Mouse (Mus musculus) stomach, embryonic 16.5 days (tissue): Measurements from ENCODE around the gene Zfp651. TPM values are rescaled to one million over a fixed set of nuclear protein-coding genes. Genes with fewer than 3 reads are reported as not detected.

Source experiments
- ATAC-seq: fragments of 200-750 bp; cut with Nextera tagmentation; 2 replicates; pipeline ENCODE4 v1.8.0; 2017; ENCODE audit warnings: moderate number of reproducible peaks, moderate TSS enrichment; ENCODE audit not compliant: insufficient read depth, low FRiP score
- H3K27ac ChIP-seq: fragments of 300-500 bp; sonication (generic); 2 replicates; pipeline ENCODE4 v1.5.1; 2014; ENCODE audit warnings: low read length
- H3K27me3 ChIP-seq: fragments of 300-500 bp; sonication (generic); 2 replicates; pipeline ENCODE4 v1.6.1; 2014; ENCODE audit warnings: low read length, control low read depth, mixed read lengths; ENCODE audit not compliant: control insufficient read depth, insufficient read depth
- H3K36me3 ChIP-seq: fragments of 300-500 bp; sonication (generic); 2 replicates; pipeline ENCODE4 v1.6.1; 2014; ENCODE audit warnings: low read length; ENCODE audit not compliant: control insufficient read depth, insufficient read depth
- H3K4me1 ChIP-seq: fragments of 300-500 bp; sonication (generic); 2 replicates; pipeline ENCODE4 v1.6.1; 2014; ENCODE audit warnings: low read length, control low read depth, mixed read lengths; ENCODE audit not compliant: control insufficient read depth, insufficient read depth
- H3K4me2 ChIP-seq: fragments of 300-500 bp; sonication (generic); 2 replicates; pipeline ENCODE4 v1.6.1; 2014; ENCODE audit warnings: low read depth, low read length, mixed read lengths
- H3K4me3 ChIP-seq: fragments of 300-500 bp; sonication (generic); replicated peaks from 2 replicates; pipeline ENCODE4 v1.5.1; 2014; ENCODE audit warnings: mild to moderate bottlenecking, low read length
- H3K9ac ChIP-seq: fragments of 300-500 bp; sonication (generic); 2 replicates; pipeline ENCODE4 v1.6.1; 2014; ENCODE audit warnings: low read length
- H3K9me3 ChIP-seq: fragments of 300-500 bp; sonication (generic); replicated peaks from 2 replicates; pipeline ENCODE4 v1.6.1; 2016; ENCODE audit warnings: low read length, control low read depth; ENCODE audit not compliant: control insufficient read depth
- WGBS: fragments of 180-500 bp; shearing (Covaris S2); extraction: QIAGEN DNeasy Blood & Tissue Kit; methylation state at CpG from one replicate; pipeline ENCODE4 v1.1.7; 2014; 5-methylcytosine and 5-hydroxymethylcytosine counted together
- polyA plus RNA-seq: library from polyadenylated mRNA; unstranded; fragments of >200 nt; fragmentation: Nextera tagmentation; extraction: Ambion mirVana; gene quantifications from 2 replicates; pipeline ENCODE4 v1.2.1, GENCODE M21; 2015

Gene Zfp651
- polyA plus RNA-seq, 1 experiment from 2014 or later: 8.0 TPM

DNA sequence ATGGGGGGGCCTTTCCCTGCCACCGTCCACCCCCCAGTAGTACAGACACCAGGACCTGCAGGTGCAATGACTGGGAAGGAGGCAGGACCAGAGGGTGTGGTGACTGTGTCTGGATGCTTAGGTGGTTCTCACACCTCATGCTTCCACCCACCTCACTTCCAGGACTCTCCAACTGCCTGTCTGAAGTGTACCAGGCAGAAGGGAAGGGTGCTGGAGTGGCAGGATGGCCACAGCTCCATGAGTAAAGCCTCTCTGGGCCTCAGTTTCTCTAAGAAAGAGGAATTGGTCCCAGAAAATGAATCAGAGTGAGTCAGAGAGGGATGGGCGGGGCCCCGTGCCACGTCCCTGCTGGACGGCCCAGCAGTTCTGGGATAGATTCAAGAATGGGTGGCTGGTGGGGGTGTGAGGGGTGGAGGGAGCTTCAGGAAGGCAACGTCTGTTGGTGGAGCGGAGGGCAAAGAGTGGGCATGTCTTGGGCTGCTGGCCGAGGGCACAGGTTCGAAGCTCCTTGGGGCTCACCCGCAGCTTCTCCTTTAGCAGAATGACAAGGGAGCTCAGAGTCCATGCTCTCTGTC, 2.0 kb downstream of the Zfp651 start:
- 53% methylated on average over 10 of the region's 10 CpGs for WGBS
- Histone ChIP-seq H3K9ac (peak overlapping the region; percentile 96), H3K9me3 (no peaks in the 10 kb centered on the region), H3K4me3 (peak overlapping the region; percentile 87), H3K36me3 (peaks cover 13% of the 10 kb centered on the region), H3K4me1 (peaks cover 19% of the 10 kb centered on the region), H3K4me2 (peak overlapping the region; percentile 89), H3K27me3 (no peaks in the 10 kb centered on the region), H3K27ac (peak overlapping the region; percentile 90)
- no peak for ATAC-seq

DNA sequence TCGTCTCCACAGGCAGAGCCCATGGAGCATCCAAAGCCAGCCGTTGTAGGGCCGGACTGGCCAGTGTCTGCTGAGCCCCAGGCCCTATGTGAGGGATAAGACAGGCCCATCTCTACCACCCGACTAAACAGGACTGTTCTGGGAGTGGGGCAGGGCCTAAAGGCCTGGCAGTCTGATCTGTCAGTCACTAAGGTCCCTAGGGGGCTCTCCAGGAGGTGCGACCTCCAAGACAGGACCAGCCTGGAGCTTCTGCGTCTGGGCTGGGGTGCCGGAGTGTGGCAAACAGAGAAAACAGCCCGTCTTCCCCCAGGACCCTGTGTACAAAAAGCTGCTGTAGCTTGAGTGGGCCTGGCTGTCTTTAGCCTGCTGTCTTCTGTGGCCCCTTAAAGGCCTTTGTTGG, 2.7 kb downstream of the Zfp651 start:
- Histone ChIP-seq H3K4me1 (peaks cover 19% of the 10 kb centered on the region), H3K9me3 (no peaks in the 10 kb centered on the region), H3K27ac (no peak overlapping the region), H3K9ac (no peak overlapping the region), H3K4me3 (no peak overlapping the region), H3K4me2 (0 out of 2 replicates have a peak overlapping the region, but pooled peaks have one; percentile 89), H3K36me3 (peaks cover 11% of the 10 kb centered on the region), H3K27me3 (no peaks in the 10 kb centered on the region)
- WGBS: 71% methylated on average over 8 of the region's 8 CpGs
- ATAC-seq: no peak

DNA sequence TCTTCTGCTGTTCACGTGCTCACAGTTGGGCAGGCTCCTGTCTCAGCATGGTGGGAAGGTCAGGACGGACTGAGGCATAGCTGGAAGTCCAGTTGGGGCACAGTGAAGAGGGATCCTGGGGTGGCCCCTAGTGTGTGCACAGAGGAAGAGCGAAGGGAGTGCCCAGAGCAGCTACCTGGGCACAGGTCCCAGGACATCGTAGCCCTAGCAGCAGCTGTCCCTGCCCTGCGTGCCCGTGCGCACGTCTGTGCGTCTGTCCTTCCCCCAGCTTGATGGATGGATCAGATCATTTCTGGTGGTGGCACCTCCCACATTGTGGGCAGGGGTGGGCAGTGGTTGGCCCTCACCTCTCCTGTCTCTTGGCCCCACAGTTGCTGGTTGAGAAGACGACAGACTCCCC, 3.1 kb downstream of the Zfp651 start:
- no peak overlapping the region for H3K4me2 ChIP-seq
- no peak overlapping the region for H3K9ac ChIP-seq
- no peak overlapping the region for H3K27ac ChIP-seq
- no peak overlapping the region for H3K4me3 ChIP-seq
- H3K9me3 ChIP-seq: no peaks in the 10 kb centered on the region
- no peaks in the 10 kb centered on the region for H3K27me3 ChIP-seq
- peaks cover 13% of the 10 kb centered on the region for H3K36me3 ChIP-seq
- H3K4me1 ChIP-seq: peaks cover 19% of the 10 kb centered on the region
- 85% methylated on average over 10 of the region's 10 CpGs for WGBS
- ATAC-seq: no peak

DNA sequence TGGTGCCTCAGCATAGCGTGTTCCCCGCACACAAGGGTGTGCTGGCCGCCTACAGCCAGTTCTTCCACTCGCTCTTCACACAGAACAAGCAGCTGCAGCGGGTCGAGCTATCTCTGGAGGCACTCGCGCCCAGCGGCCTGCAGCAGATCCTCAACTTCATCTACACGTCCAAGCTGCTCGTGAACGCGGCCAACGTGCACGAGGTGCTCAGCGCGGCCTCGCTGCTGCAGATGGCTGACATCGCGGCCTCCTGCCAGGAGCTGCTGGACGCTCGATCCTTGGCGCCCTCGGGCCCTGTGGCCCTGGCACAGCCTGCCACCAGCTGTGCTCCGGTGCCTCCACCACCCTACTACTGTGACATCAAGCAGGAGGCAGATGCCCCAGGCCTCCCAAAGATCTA, 3.6 kb downstream of the Zfp651 start:
- Histone ChIP-seq H3K27ac (no peak overlapping the region), H3K27me3 (no peaks in the 10 kb centered on the region), H3K9me3 (no peaks in the 10 kb centered on the region), H3K4me1 (peaks cover 19% of the 10 kb centered on the region), H3K36me3 (peaks cover 18% of the 10 kb centered on the region), H3K9ac (no peak overlapping the region), H3K4me3 (no peak overlapping the region), H3K4me2 (no peak overlapping the region)
- no peak for ATAC-seq
- WGBS: 91% methylated on average over 25 of the region's 25 CpGs

DNA sequence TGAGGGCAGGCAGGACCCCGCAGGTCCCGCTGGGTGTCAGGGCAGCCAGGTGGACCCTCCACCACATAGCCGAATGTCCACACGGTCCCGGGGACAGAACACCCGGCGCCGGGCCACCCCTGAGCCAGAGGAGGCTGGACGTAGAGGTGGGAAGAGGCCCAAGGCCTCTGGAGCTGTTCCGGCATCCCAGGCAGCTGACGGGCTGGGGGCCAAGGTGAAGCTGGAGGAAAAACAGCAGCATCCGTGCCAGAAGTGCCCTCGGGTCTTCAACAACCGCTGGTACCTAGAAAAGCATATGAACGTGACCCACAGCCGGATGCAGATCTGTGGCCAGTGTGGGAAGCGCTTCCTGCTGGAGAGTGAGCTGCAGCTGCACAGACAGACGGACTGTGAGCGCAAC, 4.6 kb downstream of the Zfp651 start:
- Histone ChIP-seq H3K27ac (no peak overlapping the region), H3K4me1 (peaks cover 12% of the 10 kb centered on the region), H3K9me3 (no peaks in the 10 kb centered on the region), H3K36me3 (peaks cover 18% of the 10 kb centered on the region), H3K27me3 (no peaks in the 10 kb centered on the region), H3K4me2 (no peak overlapping the region), H3K4me3 (no peak overlapping the region), H3K9ac (no peak overlapping the region)
- WGBS: 86% methylated on average over 19 of the region's 19 CpGs
- no peak for ATAC-seq

DNA sequence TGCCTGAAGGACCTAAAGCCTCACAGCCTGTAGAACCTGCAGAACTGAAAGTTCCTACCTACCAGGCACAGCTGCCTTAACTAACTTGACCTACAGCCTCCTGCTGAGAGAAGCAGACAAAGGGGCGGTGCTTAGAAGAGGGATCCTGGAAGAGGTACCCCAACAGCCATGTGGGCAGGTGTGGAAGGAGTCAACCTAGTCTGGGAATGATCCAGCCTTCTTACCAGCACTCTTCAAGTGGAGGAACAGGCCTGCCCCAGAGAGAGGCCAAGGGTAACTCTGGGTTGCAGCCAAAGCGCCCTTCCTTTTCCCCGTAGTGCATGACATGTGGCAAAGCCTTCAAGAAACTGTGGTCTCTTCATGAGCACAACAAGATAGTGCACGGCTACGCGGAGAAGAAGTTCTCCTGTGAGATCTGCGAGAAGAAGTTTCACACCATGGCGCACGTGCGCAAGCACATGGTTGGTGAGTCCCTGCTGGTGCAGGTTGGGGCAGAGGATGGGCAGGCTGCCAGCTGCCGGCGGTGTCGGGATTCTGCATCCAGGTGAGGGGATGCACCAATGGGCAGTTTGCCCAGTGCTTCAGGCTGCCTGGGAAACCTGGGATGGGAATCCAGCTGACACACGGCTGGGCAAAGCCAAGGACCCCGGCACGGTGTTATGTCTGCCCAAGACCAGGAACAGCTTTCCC, 6.2 kb downstream of the Zfp651 start:
- H3K36me3 ChIP-seq: peaks cover 18% of the 10 kb centered on the region
- ATAC-seq: no peak
- no peaks in the 10 kb centered on the region for H3K9me3 ChIP-seq
- no peaks in the 10 kb centered on the region for H3K27me3 ChIP-seq
- no peak overlapping the region for H3K9ac ChIP-seq
- no peak overlapping the region for H3K4me3 ChIP-seq
- H3K27ac ChIP-seq: no peak overlapping the region
- H3K4me2 ChIP-seq: no peak overlapping the region
- H3K4me1 ChIP-seq: peaks cover 11% of the 10 kb centered on the region
- 85% methylated on average over 16 of the region's 16 CpGs for WGBS

DNA sequence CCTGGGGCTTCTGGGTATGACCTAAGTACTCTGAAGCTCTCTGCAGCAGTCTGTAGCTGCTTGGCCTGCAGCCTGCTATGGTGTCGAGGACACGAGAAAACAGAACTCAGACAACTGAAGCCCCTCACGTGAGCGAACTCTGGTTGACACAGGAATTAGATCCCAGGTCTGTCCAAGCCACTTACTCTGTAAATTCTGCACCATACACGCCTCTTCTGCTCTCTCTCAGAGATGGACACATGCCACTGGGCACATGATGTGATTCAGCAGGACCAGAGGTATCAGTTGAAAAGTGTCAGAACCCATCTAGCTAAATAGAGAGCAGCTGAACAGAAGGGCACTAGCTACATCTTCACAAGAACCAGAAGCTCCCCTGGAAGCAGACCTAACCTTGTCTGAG, 13.3 kb downstream of the Zfp651 start:
- peaks cover 3% of the 10 kb centered on the region; the same call in 1 of the 2 replicates for H3K36me3 ChIP-seq
- peaks cover 17% of the 10 kb centered on the region for H3K27me3 ChIP-seq
- no peak overlapping the region for H3K27ac ChIP-seq
- H3K4me2 ChIP-seq: no peak overlapping the region
- ATAC-seq: no peak
- H3K4me1 ChIP-seq: no peaks in the 10 kb centered on the region; the same call in 1 of the 2 replicates
- no peak overlapping the region for H3K9ac ChIP-seq
- H3K9me3 ChIP-seq: no peaks in the 10 kb centered on the region
- 61% methylated on average over 5 of the region's 5 CpGs for WGBS
- H3K4me3 ChIP-seq: no peak overlapping the region

DNA sequence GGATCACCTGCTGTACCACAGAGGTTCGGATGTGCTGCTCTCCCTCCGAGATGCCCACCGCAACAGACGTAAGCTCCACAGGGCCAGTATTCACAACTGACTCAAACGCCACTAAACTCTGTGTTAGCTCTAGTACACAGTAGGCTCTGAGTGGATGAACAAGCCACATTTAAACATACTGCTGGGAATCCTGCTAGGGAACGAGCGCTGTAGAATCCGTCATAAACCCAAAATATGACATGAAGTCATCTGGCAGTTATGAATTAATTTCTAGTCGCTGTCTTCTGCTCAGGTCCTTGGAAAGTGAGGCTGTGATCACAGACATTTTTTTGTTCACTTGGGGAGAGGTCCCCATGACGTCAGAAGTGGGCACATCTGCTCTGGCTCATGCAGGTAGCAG, 16.8 kb downstream of the Zfp651 start:
- Histone ChIP-seq H3K4me1 (peaks cover 6% of the 10 kb centered on the region; the same call in 1 of the 2 replicates), H3K9ac (no peak overlapping the region), H3K9me3 (no peaks in the 10 kb centered on the region), H3K4me3 (no peak overlapping the region), H3K27me3 (peaks cover 34% of the 10 kb centered on the region), H3K36me3 (no peaks in the 10 kb centered on the region), H3K27ac (no peak overlapping the region), H3K4me2 (no peak overlapping the region)
- no peak for ATAC-seq
- WGBS: 77% methylated on average over 10 of the region's 10 CpGs

DNA sequence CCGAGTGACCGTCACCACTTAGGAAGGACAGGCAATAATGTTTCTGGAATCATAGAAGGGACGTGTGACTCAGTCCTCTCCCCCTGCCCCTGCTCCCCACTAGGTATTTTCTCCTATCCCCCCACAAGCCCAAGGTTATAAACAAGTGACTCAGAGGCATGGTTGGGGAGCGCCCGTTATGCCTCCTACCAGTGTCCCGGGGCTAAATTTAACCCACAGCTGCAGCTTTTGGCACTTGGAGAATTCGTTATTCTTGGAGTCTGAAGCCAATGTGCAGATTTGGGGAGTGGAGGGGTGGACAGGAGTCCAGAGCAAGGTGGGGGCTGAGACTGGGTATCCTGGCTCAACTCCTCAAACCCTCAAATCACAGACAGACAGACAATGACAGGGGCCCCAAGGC, 17.4 kb downstream of the Zfp651 start:
- no peak overlapping the region for H3K4me3 ChIP-seq
- no peak overlapping the region for H3K27ac ChIP-seq
- no peaks in the 10 kb centered on the region for H3K9me3 ChIP-seq
- H3K9ac ChIP-seq: no peak overlapping the region
- H3K27me3 ChIP-seq: peaks cover 34% of the 10 kb centered on the region
- H3K36me3 ChIP-seq: no peaks in the 10 kb centered on the region
- no peak overlapping the region for H3K4me2 ChIP-seq
- H3K4me1 ChIP-seq: peaks cover 6% of the 10 kb centered on the region; the same call in 1 of the 2 replicates
- 79% methylated on average over 7 of the region's 7 CpGs for WGBS
- no peak for ATAC-seq
